17 mouse cellular contexts compared by ENCODE assay signal in the genomic region with DNA sequence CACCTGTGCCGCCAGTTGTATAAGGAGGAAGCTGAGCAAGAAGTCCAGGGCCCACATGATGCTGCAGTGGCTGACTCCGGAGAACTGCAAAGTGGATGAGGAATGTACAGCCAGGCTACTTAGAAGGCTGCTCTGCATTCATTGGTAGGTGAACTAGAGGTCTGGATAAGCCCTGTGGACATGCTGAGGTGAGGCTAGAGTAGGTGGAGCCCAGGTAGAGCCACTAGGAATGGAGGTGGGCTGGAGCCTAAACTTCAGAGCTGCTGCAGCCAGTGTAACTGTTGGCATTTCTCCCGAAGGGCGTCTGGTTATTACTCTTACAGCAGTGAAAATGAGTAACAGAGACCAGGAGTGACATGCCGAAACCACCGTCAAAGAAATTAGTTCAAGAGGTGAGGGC. TPM values are rescaled to one million over a fixed set of nuclear protein-coding genes. Genes with fewer than 3 reads are reported as not detected.
A peak's percentile ranks its signal among the peaks of the same experiment; 100 is the strongest.
DNase-seq lines count a peak whose midpoint lies in the region; TF ChIP-seq lines count a peak whose summit lies in the region.
"Had no signal": no experiment of that assay in that cellular context is flagged by ENCODE, and none has a peak within 500 bp of the region (broad histone marks: within the 10 kb centered on the region; RNA-seq: fewer than 3 reads in every experiment).

Car15 (minus strand) TSS at position 314 of the 400 bp plus-strand sequence.

- peaks cover 14% of the 10 kb centered on the region for H3K36me3 ChIP-seq in spleen, adult 2 months (ENCODE audit: control insufficient read depth, insufficient read depth, low read length)

- 77% methylated on average over 6 of the region's 6 CpGs for WGBS in spleen, adult 2 months

- no peak for TF ChIP-seq POLR2A in spleen, adult 2 months (IDR thresholded peaks at IDR 0.05; ENCODE audit: low read depth, low read length)

- no peak for TF ChIP-seq CTCF in layer of hippocampus, adult 2 months (conservative IDR thresholded peaks at IDR 0.05)
- TF ChIP-seq CTCF in spleen, adult 2 months (IDR thresholded peaks at IDR 0.05; ENCODE audit: extremely low read depth, insufficient read depth, insufficient read length, insufficient replicate concordance) = no peak

- DNase-seq in layer of hippocampus, adult 2 months (ENCODE audit: low spot score in 2 of 2) = no peak
- DNase-seq in layer of hippocampus, adult 9-10 months (ENCODE audit: low spot score) = no peak
- DNase-seq in spleen, adult 2 months (ENCODE audit: low read depth in 1 of 2, low spot score in 2 of 2) = no peak
- no peak for DNase-seq in spleen, postnatal 14 days (ENCODE audit: low spot score in 2 of 2)
- peak; percentile 44 for DNase-seq in kidney, adult 9 months
- DNase-seq in layer of hippocampus, postnatal 36 days = no peak
- DNase-seq in gastrocnemius, adult 8-10 months (ENCODE audit: low spot score in 2 of 2) = no peak
- DNase-seq in adipocyte (ENCODE audit: low spot score) = no peak
- DNase-seq: gastrocnemius, postnatal 10 days; heart, postnatal 36 days; lung, adult 2 months; lung, postnatal 4 days; right cerebral cortex, postnatal 25 days; thymus, postnatal 14 days had no signal

- no peak within 1 kb of the TSS for H3K27ac ChIP-seq in layer of hippocampus, adult 2 months
- H3K27ac ChIP-seq in spleen, adult 2 months (ENCODE audit: insufficient read depth, low read length) = no peak within 1 kb of the TSS
- H3K27ac ChIP-seq: embryonic facial prominence, embryonic 10.5 days; midbrain, embryonic 13.5 days had no signal

- no peak within 1 kb of the TSS for H3K4me3 ChIP-seq in layer of hippocampus, adult 2 months
- H3K4me3 ChIP-seq in spleen, adult 2 months (ENCODE audit: extremely low read depth, insufficient read depth, insufficient read length) = no peak within 1 kb of the TSS
- H3K4me3 ChIP-seq: embryonic facial prominence, embryonic 10.5 days; erythroblast, embryonic 14.5 days; midbrain, embryonic 13.5 days had no signal

- H3K4me1 ChIP-seq in spleen, adult 2 months (ENCODE audit: control insufficient read depth, insufficient read depth, insufficient read length) = no peaks in the 10 kb centered on the region; the same call in 1 of the 2 replicates

- H3K27me3 ChIP-seq in spleen, adult 2 months (ENCODE audit: control insufficient read depth, insufficient read depth, low read length) = peaks cover 8% of the 10 kb centered on the region

RNA-seq across cellular contexts. Expression of gene Car15, which starts in this region (rescaled TPM):
- total RNA-seq in layer of hippocampus, adult 2 months (2021) = 10 to 100 TPM; 13.1 to 16.8 TPM
- 10.0 and 11.2 TPM in 2 replicates for polyA plus RNA-seq in spleen, adult 2 months (2012; rRNA removed)
- total RNA-seq in layer of hippocampus, postnatal 36 days (2021) = 10 to 100 TPM; 12.8 to 16.4 TPM
- total RNA-seq in gastrocnemius, adult 8-10 months (2022) = 1 to 10 TPM in 2 of 4 experiments, under 1 TPM in 2; 0.46 to 1.1 (median 0.81) TPM

Comparison
In these comparisons a context has a peak if more than half of its experiments do, and no peak if none do; other contexts are left out.
1. RNA of gene Car15 (total RNA-seq): 13.1 to 16.8 TPM in layer of hippocampus, adult 2 months and 12.8 to 16.4 TPM in layer of hippocampus, postnatal 36 days; 0.46 to 1.1 TPM in gastrocnemius, adult 8-10 months; every median in the first group is over 4 times any median in the second.